Mouse (Mus musculus) mammary gland, adult 2 months (tissue): Measurements from ENCODE around the gene Qprt. TPM values are rescaled to one million over a fixed set of nuclear protein-coding genes. Genes with fewer than 3 reads are reported as not detected.

Source experiments
- polyA plus RNA-seq: library from polyadenylated mRNA; depleted of rRNA; stranded (reverse); fragments of >200 nt; gene quantifications from 2 replicates; pipeline ENCODE4 v1.2.3, GENCODE M21; 2012; ENCODE audit warnings: low replicate concordance; rRNA removed

The Qprt gene
- 7.9 and 9.5 TPM in 2 replicates for polyA plus RNA-seq

DNA sequence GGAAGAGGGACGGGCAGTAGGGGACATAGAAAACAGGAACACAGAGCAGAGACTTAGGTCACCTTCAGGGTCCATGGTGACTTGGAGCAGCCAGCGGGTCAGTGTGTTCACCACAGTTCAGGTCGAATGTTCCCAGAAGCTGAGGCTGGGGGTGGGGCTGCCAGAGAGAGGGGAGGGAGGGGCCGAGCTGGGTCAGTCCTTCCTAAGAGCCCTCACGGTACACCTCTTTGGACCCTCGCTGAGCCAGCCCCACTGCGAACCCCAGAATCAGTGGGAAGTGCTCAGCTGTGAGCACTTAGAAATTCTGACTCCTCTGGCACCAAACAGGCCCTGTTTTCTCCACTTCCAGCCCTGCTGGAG, at the start of gene Qprt:
Gene Qprt, minus strand, starts transcription at position 316 of the 360 bp plus-strand sequence.

DNA sequence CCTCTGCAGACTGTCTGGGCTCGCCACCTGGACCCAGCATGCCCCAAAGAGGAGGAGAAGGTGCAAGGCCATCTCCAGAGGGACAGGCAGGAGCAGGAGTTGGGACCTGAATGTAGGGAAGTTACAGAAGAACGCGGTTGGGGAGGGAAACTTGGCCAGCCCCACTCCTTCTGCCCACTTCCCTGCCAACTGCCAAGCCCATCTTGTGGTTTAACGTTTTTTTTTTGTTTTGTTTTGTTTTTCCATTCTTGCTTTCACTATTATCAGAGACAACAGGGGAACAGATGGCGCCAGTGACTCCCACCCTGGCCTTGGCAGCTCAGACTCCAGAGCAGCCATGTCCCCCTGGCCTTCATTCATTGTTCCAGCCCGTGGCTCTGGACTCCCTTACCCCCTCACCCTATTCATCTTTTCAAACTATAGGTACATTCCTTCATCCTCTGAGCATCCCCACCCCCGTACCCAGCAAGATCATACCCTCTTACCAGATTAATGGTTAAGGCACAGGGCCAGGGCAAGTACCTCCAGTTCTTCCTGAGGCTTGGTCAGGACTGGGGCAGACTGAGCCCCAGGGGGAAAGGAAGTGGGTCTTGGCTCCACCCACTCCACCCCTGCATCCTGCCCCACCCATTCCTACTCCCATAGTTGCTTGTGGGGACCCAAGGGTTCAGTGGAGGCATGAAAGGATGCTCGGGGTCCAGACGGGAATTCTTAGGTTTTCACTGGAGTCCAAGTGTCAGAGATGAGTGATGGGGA, 15.4 kb upstream of the Qprt start, which contains the start of gene Spn:
Gene Spn, minus strand, starts transcription at position 562 of the 756 bp plus-strand sequence.

GRCm38 (mm10) chr7:127091114-127091896, 30.7 kb downstream of the Qprt start, which contains the start of gene AI467606:
Gene AI467606, plus strand, starts transcription at chr7:127091359.

DNA sequence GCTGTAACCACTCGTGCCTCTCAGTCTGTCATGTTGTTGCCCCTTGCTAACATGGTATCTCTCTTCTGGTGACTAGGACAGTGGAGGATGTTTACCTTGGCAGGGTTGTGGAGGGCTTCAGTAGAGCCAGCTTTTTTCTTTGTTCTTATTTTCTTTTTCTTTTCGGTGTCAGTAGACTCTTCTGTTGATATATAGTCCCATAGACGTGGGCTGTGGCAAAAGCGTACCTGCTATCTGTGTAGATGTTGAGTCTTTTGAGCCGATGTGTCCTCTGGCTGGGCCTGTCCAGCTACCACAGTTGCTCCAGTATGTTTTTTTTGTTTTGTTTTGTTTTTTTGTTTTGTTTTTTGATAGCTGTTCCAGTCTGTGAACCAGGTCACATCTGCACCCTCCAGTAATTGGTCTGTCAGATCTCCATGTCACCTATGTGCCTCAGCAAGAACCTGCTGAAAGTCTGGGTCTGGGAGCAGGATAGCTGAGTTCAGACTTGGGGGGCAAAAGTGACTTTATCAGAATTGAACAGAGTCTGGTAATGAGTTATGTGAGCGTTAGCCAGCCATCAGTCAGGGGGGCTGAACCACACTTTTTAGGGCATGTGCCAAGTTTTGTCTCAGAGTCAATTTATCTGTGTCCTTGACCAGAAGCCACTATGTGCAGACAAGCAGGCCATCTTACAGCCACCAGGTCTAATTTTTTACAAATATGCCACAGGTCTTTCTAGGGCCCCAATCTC, 34.6 kb downstream of the Qprt start, which contains the start of gene Zg16:
Gene Zg16, minus strand, starts transcription at position 51 of the 733 bp plus-strand sequence.

Other genes starting within 250 kb of the Qprt start
- 75.5 and 171 TPM in 2 replicates for gene Taok2, start 237.5 kb downstream of the Qprt start, polyA plus RNA-seq
- 96.1 and 130 TPM in 2 replicates for gene Tmem219, start 199.3 kb downstream of the Qprt start, polyA plus RNA-seq
- 24.1 and 31.6 TPM in 2 replicates for gene Kctd13, start 193.3 kb downstream of the Qprt start, polyA plus RNA-seq
- gene Asphd1, start 172.6 kb downstream of the Qprt start, polyA plus RNA-seq = 0.20 and 0.35 TPM in 2 replicates
- 3.1 and 3.5 TPM in 2 replicates for gene Sez6l2, start 171.7 kb downstream of the Qprt start, polyA plus RNA-seq
- 251 and 278 TPM in 2 replicates for gene Cdipt, start 146.3 kb downstream of the Qprt start, polyA plus RNA-seq
- gene Cdiptos, start 146.1 kb downstream of the Qprt start, polyA plus RNA-seq = 0.82 and 3.2 TPM in 2 replicates
- 90.2 and 123 TPM in 2 replicates for gene Mvp, start 107.6 kb downstream of the Qprt start, polyA plus RNA-seq
- 2.4 and 3.3 TPM in 2 replicates for gene Pagr1b, start 105.7 kb downstream of the Qprt start, polyA plus RNA-seq
- gene Pagr1a, start 104.9 kb downstream of the Qprt start, polyA plus RNA-seq = 0.93 and 1.2 TPM in 2 replicates
- 26.4 and 46.4 TPM in 2 replicates for gene Gm42742, start 101.1 kb downstream of the Qprt start, polyA plus RNA-seq
- gene Prrt2, start 101.0 kb downstream of the Qprt start, polyA plus RNA-seq = 22.2 and 31.3 TPM in 2 replicates
- gene Maz, start 95.2 kb downstream of the Qprt start, polyA plus RNA-seq = 126 and 431 TPM in 2 replicates
- 1.8 and 2.1 TPM in 2 replicates for gene Kif22, start 79.8 kb downstream of the Qprt start, polyA plus RNA-seq
- gene Zg16, start 34.9 kb downstream of the Qprt start, polyA plus RNA-seq = 0.34 TPM in 1 of 2 replicates, not detected in the other
- gene AI467606, start 30.9 kb downstream of the Qprt start, polyA plus RNA-seq = 52.3 and 188 TPM in 2 replicates
- gene Spn, start 15.6 kb upstream of the Qprt start, polyA plus RNA-seq = 27.8 and 37.7 TPM in 2 replicates
- 20.9 and 26.3 TPM in 2 replicates for gene Cd2bp2, start 73.8 kb upstream of the Qprt start, polyA plus RNA-seq
- gene Tbc1d10b, start 86.2 kb upstream of the Qprt start, polyA plus RNA-seq = 33.9 and 43.0 TPM in 2 replicates
- gene Mylpf, start 86.7 kb upstream of the Qprt start, polyA plus RNA-seq = 1.2 and 1,692 TPM in 2 replicates
- 9.6 and 16.8 TPM in 2 replicates for gene Zfp553, start 110.8 kb upstream of the Qprt start, polyA plus RNA-seq
- 75.4 and 186 TPM in 2 replicates for gene Sept1, start 110.9 kb upstream of the Qprt start, polyA plus RNA-seq
- 47.0 and 163 TPM in 2 replicates for gene Zfp771, start 122.0 kb upstream of the Qprt start, polyA plus RNA-seq
- gene Dctpp1, start 138.5 kb upstream of the Qprt start, polyA plus RNA-seq = 48.0 and 48.7 TPM in 2 replicates
- gene Sephs2, start 151.8 kb upstream of the Qprt start, polyA plus RNA-seq = 26.2 and 37.4 TPM in 2 replicates
- 50.2 and 53.8 TPM in 2 replicates for gene Itgal, start 174.0 kb upstream of the Qprt start, polyA plus RNA-seq
- gene Zfp768, start 223.4 kb upstream of the Qprt start, polyA plus RNA-seq = 28.7 and 45.9 TPM in 2 replicates